Mouse (Mus musculus) liver, embryonic 12.5 days (tissue): ENCODE measurements around the gene Arhgap22. TPM values are rescaled to one million over a fixed set of nuclear protein-coding genes. Genes with fewer than 3 reads are reported as not detected.

ENCODE experiments used
- ATAC-seq: fragments of 200-750 bp; cut with Nextera tagmentation; 2 replicates; pipeline ENCODE4 v1.8.0; 2017; ENCODE audit warnings: moderate number of reproducible peaks, mild to moderate bottlenecking, moderate library complexity
- H3K27ac ChIP-seq: fragments of 300-500 bp; sonication (generic); 2 replicates; pipeline ENCODE4 v1.5.1; 2016; ENCODE audit warnings: mild to moderate bottlenecking
- H3K27me3 ChIP-seq: fragments of 300-500 bp; sonication (generic); replicated peaks from 2 replicates; pipeline ENCODE4 v1.6.1; 2016; ENCODE audit warnings: mild to moderate bottlenecking, moderate library complexity
- H3K36me3 ChIP-seq: fragments of 300-500 bp; sonication (generic); 2 replicates; pipeline ENCODE4 v1.6.1; 2016; ENCODE audit warnings: mild to moderate bottlenecking, moderate library complexity
- H3K4me1 ChIP-seq: fragments of 300-500 bp; sonication (generic); 2 replicates; pipeline ENCODE4 v1.6.1; 2016
- H3K4me2 ChIP-seq: fragments of 300-500 bp; sonication (generic); 2 replicates; pipeline ENCODE4 v1.6.1; 2016; ENCODE audit warnings: mild to moderate bottlenecking, moderate library complexity
- H3K4me3 ChIP-seq: fragments of 300-500 bp; sonication (generic); 2 replicates; pipeline ENCODE4 v1.5.1; 2016; ENCODE audit warnings: mild to moderate bottlenecking, moderate library complexity
- H3K9ac ChIP-seq: fragments of 300-500 bp; sonication (generic); 2 replicates; pipeline ENCODE4 v1.6.1; 2016; ENCODE audit warnings: mild to moderate bottlenecking, moderate library complexity
- H3K9me3 ChIP-seq: fragments of 300-500 bp; sonication (generic); replicated peaks from 2 replicates; pipeline ENCODE4 v1.6.1; 2016; ENCODE audit warnings: mild to moderate bottlenecking, moderate library complexity
- WGBS: fragments of 180-500 bp; shearing (Covaris S2); methylation state at CpG from one replicate; pipeline ENCODE4 v1.1.7; 2016; ENCODE audit not compliant: insufficient replicate concordance; 5-methylcytosine and 5-hydroxymethylcytosine counted together
- polyA plus RNA-seq: library from polyadenylated mRNA; unstranded; fragments of >200 nt; fragmentation: Nextera tagmentation; extraction: Ambion mirVana; gene quantifications from 2 replicates; pipeline ENCODE4 v1.2.1, GENCODE M21; 2016

The Arhgap22 gene
- polyA plus RNA-seq, 1 experiment from 2014 or later: 4.6 TPM

DNA sequence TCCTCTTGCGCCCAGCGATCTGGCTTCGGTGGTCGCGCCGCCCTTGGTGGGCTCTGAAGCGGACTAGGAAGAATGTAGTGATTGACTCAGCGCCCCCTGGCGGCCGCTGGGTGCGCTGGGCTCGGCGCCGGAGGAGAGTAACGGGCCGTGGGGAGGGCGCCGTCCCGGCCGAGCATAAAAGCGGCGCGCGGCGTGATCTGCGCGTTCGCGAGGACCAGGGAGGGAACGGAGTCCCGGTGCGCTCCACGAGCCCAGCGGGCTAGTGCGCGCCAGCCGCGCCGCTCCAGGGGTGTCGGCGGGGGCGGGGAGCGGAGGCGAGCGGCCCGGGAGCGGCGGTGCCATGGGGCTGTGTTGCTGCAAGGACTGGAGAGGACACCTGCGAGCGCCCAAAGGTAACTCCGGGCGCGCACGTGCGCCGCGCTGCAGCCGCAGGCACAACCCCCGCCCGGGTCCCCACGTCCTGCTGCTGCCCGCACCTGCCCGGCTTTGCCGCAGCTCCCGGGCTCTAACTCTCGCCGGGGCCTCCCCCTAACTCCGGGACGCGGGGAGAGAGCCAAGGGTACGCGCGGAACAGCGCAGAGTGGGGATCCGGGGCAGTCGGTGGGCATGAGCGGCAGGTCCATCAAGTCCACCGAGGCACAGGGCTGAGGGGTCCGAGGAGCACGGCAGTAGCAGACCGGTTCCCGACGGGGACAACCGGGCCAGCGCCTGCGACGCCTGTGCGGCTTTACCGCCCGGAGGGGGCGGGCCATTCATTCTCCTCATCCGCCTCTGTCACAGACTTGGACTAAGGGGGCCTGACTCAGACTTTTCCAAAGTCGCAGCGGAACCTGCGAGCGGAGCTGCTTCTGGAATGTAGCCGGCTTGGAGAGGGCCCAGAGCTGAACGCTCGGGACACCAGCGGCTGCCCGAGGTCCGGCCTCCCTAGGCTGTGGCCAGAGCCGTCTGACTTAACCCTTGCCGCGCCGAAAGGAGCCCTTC is 106.0 kb downstream of the Arhgap22 start:
- WGBS: under 1% methylated on average over 106 of the region's 106 CpGs
- Histone ChIP-seq H3K4me1 (peaks cover 33% of the 10 kb centered on the region), H3K4me3 (peak overlapping the region; percentile 61), H3K27me3 (peaks cover 84% of the 10 kb centered on the region), H3K4me2 (peak overlapping the region; percentile 85), H3K9me3 (no peaks in the 10 kb centered on the region), H3K9ac (peak overlapping the region; percentile 50), H3K27ac (peak overlapping the region; percentile 62; the same call in 1 of the 2 replicates), H3K36me3 (no peaks in the 10 kb centered on the region)
- ATAC-seq: peak; percentile 28

- no peaks in the 10 kb centered on the region for H3K9me3 ChIP-seq
- H3K27me3 ChIP-seq: peaks cover 77% of the 10 kb centered on the region
- ATAC-seq: no peak
- peak overlapping the region; percentile 62; the same call in 1 of the 2 replicates for H3K27ac ChIP-seq
- peak overlapping the region; percentile 85 for H3K4me2 ChIP-seq
- H3K4me1 ChIP-seq: peaks cover 33% of the 10 kb centered on the region
- 12% methylated on average over 7 of the region's 7 CpGs for WGBS
- no peak overlapping the region for H3K9ac ChIP-seq
- peak overlapping the region; percentile 61; the same call in 1 of the 2 replicates for H3K4me3 ChIP-seq
- no peaks in the 10 kb centered on the region for H3K36me3 ChIP-seq
Observed at GRCm38 (mm10) chr14:33320856-33321255, 107.0 kb downstream of the Arhgap22 start.

DNA sequence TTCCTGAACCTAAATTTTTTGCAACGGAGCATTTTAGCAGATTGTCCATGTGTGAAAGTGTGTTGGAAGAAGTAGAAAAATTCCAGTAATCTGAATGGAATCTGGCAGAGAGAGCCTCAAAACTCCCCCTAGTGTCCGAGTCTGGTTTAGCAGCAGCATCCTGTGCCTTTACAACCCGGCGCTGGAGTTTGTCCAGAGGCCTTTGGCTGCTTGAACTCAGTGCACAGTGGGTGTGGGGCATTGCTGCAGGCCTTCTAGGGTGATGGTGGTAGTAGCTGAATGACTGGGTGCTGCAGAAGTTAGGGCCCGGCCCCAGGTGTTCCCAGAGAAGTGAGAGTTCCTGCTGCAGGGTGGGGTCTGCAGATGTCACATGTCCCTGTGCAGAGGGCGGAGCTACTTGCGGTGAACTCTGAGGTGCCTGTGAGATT is 108.8 kb downstream of the Arhgap22 start:
- no peak overlapping the region for H3K27ac ChIP-seq
- no peak overlapping the region for H3K4me3 ChIP-seq
- no peak for ATAC-seq
- WGBS: 21% methylated on average over 7 of the region's 7 CpGs
- no peaks in the 10 kb centered on the region for H3K36me3 ChIP-seq
- H3K4me1 ChIP-seq: peaks cover 33% of the 10 kb centered on the region
- H3K9ac ChIP-seq: no peak overlapping the region
- peak overlapping the region; percentile 36 for H3K4me2 ChIP-seq
- H3K9me3 ChIP-seq: no peaks in the 10 kb centered on the region
- H3K27me3 ChIP-seq: peaks cover 63% of the 10 kb centered on the region

DNA sequence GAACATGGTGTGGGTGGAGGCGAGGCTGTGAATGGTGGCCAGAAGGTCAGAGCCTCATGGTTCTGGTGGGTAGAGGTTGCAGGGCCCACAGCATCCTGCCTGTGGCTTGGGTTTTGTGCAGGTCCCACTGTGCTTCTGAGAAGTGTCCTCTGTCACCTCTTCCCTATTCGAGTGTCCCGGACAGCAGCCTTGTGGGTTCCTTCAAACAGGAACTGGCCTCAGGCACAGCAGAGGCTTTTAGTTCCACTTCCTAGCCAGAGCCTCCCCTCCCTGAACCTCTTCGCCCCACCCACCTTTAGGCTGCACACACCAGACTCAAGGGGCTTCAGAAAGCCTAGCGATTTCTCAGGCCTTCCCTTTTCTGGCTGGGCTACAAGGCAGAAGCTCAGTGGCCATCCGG is 110.7 kb downstream of the Arhgap22 start:
- H3K4me1 ChIP-seq: peaks cover 30% of the 10 kb centered on the region
- H3K4me2 ChIP-seq: no peak overlapping the region
- WGBS: 31% methylated on average over 6 of the region's 6 CpGs
- peaks cover 44% of the 10 kb centered on the region for H3K27me3 ChIP-seq
- H3K27ac ChIP-seq: no peak overlapping the region
- H3K9me3 ChIP-seq: no peaks in the 10 kb centered on the region
- no peak overlapping the region for H3K9ac ChIP-seq
- no peak overlapping the region for H3K4me3 ChIP-seq
- ATAC-seq: no peak
- no peaks in the 10 kb centered on the region for H3K36me3 ChIP-seq

GRCm38 (mm10) chr14:33328369-33328768 is 114.5 kb downstream of the Arhgap22 start:
- no peaks in the 10 kb centered on the region for H3K36me3 ChIP-seq
- H3K27me3 ChIP-seq: peaks cover 8% of the 10 kb centered on the region
- ATAC-seq: no peak
- 58% methylated on average over 5 of the region's 5 CpGs for WGBS
- no peak overlapping the region for H3K27ac ChIP-seq
- no peak overlapping the region for H3K4me3 ChIP-seq
- no peaks in the 10 kb centered on the region for H3K9me3 ChIP-seq
- no peaks in the 10 kb centered on the region for H3K4me1 ChIP-seq
- H3K9ac ChIP-seq: no peak overlapping the region
- no peak overlapping the region for H3K4me2 ChIP-seq

- WGBS: 71% methylated on average over 5 of the region's 5 CpGs
- H3K27ac ChIP-seq: no peak overlapping the region
- ATAC-seq: no peak
- H3K4me3 ChIP-seq: no peak overlapping the region
- no peak overlapping the region for H3K9ac ChIP-seq
- no peaks in the 10 kb centered on the region for H3K4me1 ChIP-seq
- peaks cover 1% of the 10 kb centered on the region; the same call in 1 of the 2 replicates for H3K27me3 ChIP-seq
- H3K36me3 ChIP-seq: no peaks in the 10 kb centered on the region
- no peaks in the 10 kb centered on the region for H3K9me3 ChIP-seq
- H3K4me2 ChIP-seq: no peak overlapping the region
Observed at GRCm38 (mm10) chr14:33329297-33329805, 115.5 kb downstream of the Arhgap22 start.

- no peak overlapping the region for H3K9ac ChIP-seq
- H3K4me1 ChIP-seq: 0 out of 2 replicates have a peak, but pooled peaks cover 6% of the 10 kb centered on the region
- H3K4me3 ChIP-seq: no peak overlapping the region
- H3K9me3 ChIP-seq: no peaks in the 10 kb centered on the region
- no peak for ATAC-seq
- no peaks in the 10 kb centered on the region for H3K36me3 ChIP-seq
- H3K27me3 ChIP-seq: no peaks in the 10 kb centered on the region
- WGBS: 27% methylated on average over 4 of the region's 4 CpGs
- H3K27ac ChIP-seq: no peak overlapping the region
- H3K4me2 ChIP-seq: no peak overlapping the region
Observed at GRCm38 (mm10) chr14:33330986-33331385, 117.2 kb downstream of the Arhgap22 start.

GRCm38 (mm10) chr14:33331627-33332026 is 117.8 kb downstream of the Arhgap22 start:
- no peaks in the 10 kb centered on the region for H3K27me3 ChIP-seq
- no peak overlapping the region for H3K9ac ChIP-seq
- H3K36me3 ChIP-seq: no peaks in the 10 kb centered on the region
- 48% methylated on average over 4 of the region's 4 CpGs for WGBS
- no peak overlapping the region for H3K4me3 ChIP-seq
- 0 out of 2 replicates have a peak, but pooled peaks cover 6% of the 10 kb centered on the region for H3K4me1 ChIP-seq
- H3K27ac ChIP-seq: no peak overlapping the region
- no peaks in the 10 kb centered on the region for H3K9me3 ChIP-seq
- no peak for ATAC-seq
- no peak overlapping the region for H3K4me2 ChIP-seq

DNA sequence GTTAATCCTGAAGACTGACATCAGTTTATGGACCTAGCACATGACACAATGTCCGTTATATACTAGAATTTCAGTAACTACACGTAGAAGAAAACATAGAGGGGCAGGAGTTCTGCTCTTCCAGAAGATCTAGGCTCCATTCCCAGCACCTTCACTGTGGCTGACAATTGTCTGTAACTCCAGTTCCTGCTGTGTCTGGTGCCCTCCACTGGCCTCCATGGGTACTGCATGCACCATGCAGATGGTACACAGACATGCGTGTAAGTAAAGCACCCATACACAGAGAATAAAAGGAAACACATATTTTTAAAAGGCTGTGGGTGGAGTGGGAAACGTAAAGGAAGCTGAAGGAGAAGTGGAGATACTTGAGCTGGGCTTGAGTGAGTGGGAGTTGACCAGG is 120.0 kb downstream of the Arhgap22 start:
- Histone ChIP-seq H3K9me3 (no peaks in the 10 kb centered on the region), H3K27ac (no peak overlapping the region), H3K4me1 (0 out of 2 replicates have a peak, but pooled peaks cover 6% of the 10 kb centered on the region), H3K4me2 (no peak overlapping the region), H3K4me3 (no peak overlapping the region), H3K36me3 (no peaks in the 10 kb centered on the region), H3K9ac (no peak overlapping the region), H3K27me3 (no peaks in the 10 kb centered on the region)
- 49% methylated on average over 4 of the region's 4 CpGs for WGBS
- no peak for ATAC-seq

- Histone ChIP-seq H3K27me3 (no peaks in the 10 kb centered on the region), H3K4me2 (no peak overlapping the region), H3K27ac (no peak overlapping the region), H3K9ac (no peak overlapping the region), H3K9me3 (no peaks in the 10 kb centered on the region), H3K36me3 (no peaks in the 10 kb centered on the region), H3K4me1 (0 out of 2 replicates have a peak, but pooled peaks cover 6% of the 10 kb centered on the region), H3K4me3 (no peak overlapping the region)
- WGBS: 57% methylated on average over 4 of the region's 4 CpGs
- ATAC-seq: no peak
Observed at GRCm38 (mm10) chr14:33334402-33334801, 120.6 kb downstream of the Arhgap22 start.

- Histone ChIP-seq H3K36me3 (no peaks in the 10 kb centered on the region), H3K27me3 (no peaks in the 10 kb centered on the region)
- 57% methylated on average over 6 of the region's 6 CpGs for WGBS
Observed at GRCm38 (mm10) chr14:33335733-33336132, 121.9 kb downstream of the Arhgap22 start.

GRCm38 (mm10) chr14:33338684-33339083 is 124.9 kb downstream of the Arhgap22 start:
- H3K9ac ChIP-seq: no peak overlapping the region
- 0 out of 2 replicates have a peak, but pooled peaks have one; percentile 10 for ATAC-seq
- no peaks in the 10 kb centered on the region for H3K36me3 ChIP-seq
- WGBS: 45% methylated on average over 5 of the region's 5 CpGs
- no peak overlapping the region for H3K27ac ChIP-seq
- H3K9me3 ChIP-seq: no peaks in the 10 kb centered on the region
- H3K4me2 ChIP-seq: no peak overlapping the region
- no peak overlapping the region for H3K4me3 ChIP-seq
- 0 out of 2 replicates have a peak, but pooled peaks cover 6% of the 10 kb centered on the region for H3K4me1 ChIP-seq
- H3K27me3 ChIP-seq: no peaks in the 10 kb centered on the region

More at GRCm38 (mm10) chr14:33335733-33336132, 121.9 kb downstream of the Arhgap22 start:
- no peak overlapping the region for H3K27ac ChIP-seq
- H3K4me1 ChIP-seq: 0 out of 2 replicates have a peak, but pooled peaks cover 6% of the 10 kb centered on the region
- H3K9me3 ChIP-seq: no peaks in the 10 kb centered on the region
- ATAC-seq: no peak
- no peak overlapping the region for H3K4me3 ChIP-seq
- H3K9ac ChIP-seq: no peak overlapping the region
- no peak overlapping the region for H3K4me2 ChIP-seq
